Comparison of ENCODE assay signal across 27 mouse cellular contexts in the genomic region with DNA sequence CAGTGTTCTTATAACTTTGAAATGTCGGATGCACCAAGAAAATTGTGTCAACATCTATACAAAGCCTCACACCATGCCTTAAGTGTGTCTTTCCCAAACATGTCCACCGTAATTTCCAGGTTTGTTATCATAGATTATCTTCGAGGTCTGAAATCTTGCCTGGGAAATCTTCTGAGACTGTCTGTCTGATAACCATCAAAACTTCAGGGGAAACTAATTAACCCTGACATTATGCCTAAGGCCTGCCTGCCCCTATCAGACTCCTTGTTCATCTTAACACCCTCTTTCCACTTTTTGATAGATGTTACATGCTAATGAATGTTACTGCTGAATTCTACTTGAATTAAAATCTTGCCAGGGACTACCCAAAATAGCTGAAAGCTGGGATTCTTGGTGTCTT.
"Had no signal": no experiment of that assay in that cellular context is flagged by ENCODE, and none has a peak within 500 bp of the region (broad histone marks: within the 10 kb centered on the region; RNA-seq: fewer than 3 reads in every experiment).

No protein-coding gene starts in this region.

- H3K4me3 ChIP-seq: embryonic facial prominence, embryonic 10.5 days; embryonic facial prominence, embryonic 12.5 days; embryonic facial prominence, embryonic 13.5 days; embryonic facial prominence, embryonic 15.5 days; erythroblast, embryonic 14.5 days; forebrain, embryonic 10.5 days; forebrain, embryonic 12.5 days; forebrain, embryonic 13.5 days; forebrain, embryonic 15.5 days; gastrocnemius, adult 2 months; heart, adult 2 months had no signal

- DNase-seq: cerebellum, adult 2 months; cerebellum, adult 8-10 months; cerebellum, adult 9-10 months; cerebellum, adult 9-11 months; cerebellum, postnatal 10 days; cerebellum, postnatal 14 days; cerebellum, postnatal 25 days; cerebellum, postnatal 36 days; embryo, embryonic 11 days; forebrain, postnatal 0 days; gastrocnemius, adult 2 months; gastrocnemius, postnatal 10 days; gastrocnemius, postnatal 14 days; gastrocnemius, postnatal 25 days; gastrocnemius, postnatal 36 days; heart, adult 11 months; heart, adult 18-20 months; heart, adult 2 months had no signal

- H3K4me1 ChIP-seq: embryonic facial prominence, embryonic 10.5 days; embryonic facial prominence, embryonic 12.5 days; embryonic facial prominence, embryonic 13.5 days; embryonic facial prominence, embryonic 15.5 days; forebrain, embryonic 10.5 days; forebrain, embryonic 12.5 days; forebrain, embryonic 13.5 days; forebrain, embryonic 15.5 days had no signal
